Mouse (Mus musculus) stomach, embryonic 15.5 days (tissue): ENCODE results near the gene Sub1. TPM values are rescaled to one million over a fixed set of nuclear protein-coding genes. Genes with fewer than 3 reads are reported as not detected.

Experiments used
- ATAC-seq: fragments of 200-750 bp; cut with Nextera tagmentation; 2 replicates; pipeline ENCODE4 v1.8.0; 2017; ENCODE audit warnings: low read depth, moderate number of reproducible peaks, moderate TSS enrichment; ENCODE audit not compliant: insufficient read depth, low FRiP score
- H3K27ac ChIP-seq: fragments of 300-500 bp; sonication (generic); 2 replicates; pipeline ENCODE4 v1.5.1; 2015; ENCODE audit warnings: mild to moderate bottlenecking, inconsistent platforms
- H3K27me3 ChIP-seq: fragments of 300-500 bp; sonication (generic); replicated peaks from 2 replicates; pipeline ENCODE4 v1.6.1; 2015; ENCODE audit warnings: inconsistent platforms
- H3K36me3 ChIP-seq: fragments of 300-500 bp; sonication (generic); 2 replicates; pipeline ENCODE4 v1.6.1; 2015; ENCODE audit warnings: inconsistent platforms
- H3K4me1 ChIP-seq: fragments of 300-500 bp; sonication (generic); 2 replicates; pipeline ENCODE4 v1.6.1; 2015; ENCODE audit warnings: inconsistent platforms
- H3K4me2 ChIP-seq: fragments of 300-500 bp; sonication (generic); 2 replicates; pipeline ENCODE4 v1.6.1; 2015; ENCODE audit warnings: mild to moderate bottlenecking, inconsistent platforms
- H3K4me3 ChIP-seq: fragments of 300-500 bp; sonication (generic); replicated peaks from 2 replicates; pipeline ENCODE4 v1.5.1; 2015; ENCODE audit warnings: inconsistent platforms
- H3K9ac ChIP-seq: fragments of 300-500 bp; sonication (generic); 2 replicates; pipeline ENCODE4 v1.6.1; 2015; ENCODE audit warnings: inconsistent platforms
- H3K9me3 ChIP-seq: fragments of 300-500 bp; sonication (generic); 2 replicates; pipeline ENCODE4 v1.6.1; 2016; ENCODE audit warnings: inconsistent platforms
- WGBS: fragments of 180-500 bp; shearing (Covaris S2); methylation state at CpG from one replicate; pipeline ENCODE4 v1.1.7; 2015; 5-methylcytosine and 5-hydroxymethylcytosine counted together
- polyA plus RNA-seq: library from polyadenylated mRNA; unstranded; fragments of >200 nt; fragmentation: Nextera tagmentation; extraction: Ambion mirVana; gene quantifications from 2 replicates; pipeline ENCODE4 v1.2.1, GENCODE M21; 2015

The Sub1 gene
- polyA plus RNA-seq, 1 experiment from 2014 or later = 645 TPM

DNA sequence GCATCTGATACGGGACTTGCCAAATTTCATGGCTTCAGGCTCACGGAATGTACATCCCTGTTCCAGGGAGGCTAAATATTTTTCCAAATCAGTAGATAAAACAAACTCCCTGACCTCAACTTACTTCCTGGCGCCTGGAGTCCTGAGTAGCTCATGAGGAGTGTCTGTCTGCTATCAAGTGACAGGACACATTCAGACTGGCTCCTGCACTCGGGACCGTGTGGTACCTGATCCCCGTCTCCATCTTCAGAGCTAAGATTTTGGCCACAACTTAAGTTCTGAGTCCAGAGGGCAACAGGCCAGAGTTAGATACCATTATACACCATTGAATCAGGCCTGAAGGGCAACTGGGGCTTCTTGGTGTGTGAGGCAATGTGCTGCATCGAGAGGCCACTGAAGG lies 40.7 kb downstream of the Sub1 start:
- Histone ChIP-seq H3K27me3 (no peaks in the 10 kb centered on the region), H3K4me1 (no peaks in the 10 kb centered on the region), H3K4me2 (no peak overlapping the region), H3K9me3 (no peaks in the 10 kb centered on the region), H3K36me3 (no peaks in the 10 kb centered on the region), H3K9ac (no peak overlapping the region), H3K27ac (no peak overlapping the region), H3K4me3 (no peak overlapping the region)
- no peak for ATAC-seq
- WGBS = 80% methylated on average over 7 of the region's 7 CpGs

DNA sequence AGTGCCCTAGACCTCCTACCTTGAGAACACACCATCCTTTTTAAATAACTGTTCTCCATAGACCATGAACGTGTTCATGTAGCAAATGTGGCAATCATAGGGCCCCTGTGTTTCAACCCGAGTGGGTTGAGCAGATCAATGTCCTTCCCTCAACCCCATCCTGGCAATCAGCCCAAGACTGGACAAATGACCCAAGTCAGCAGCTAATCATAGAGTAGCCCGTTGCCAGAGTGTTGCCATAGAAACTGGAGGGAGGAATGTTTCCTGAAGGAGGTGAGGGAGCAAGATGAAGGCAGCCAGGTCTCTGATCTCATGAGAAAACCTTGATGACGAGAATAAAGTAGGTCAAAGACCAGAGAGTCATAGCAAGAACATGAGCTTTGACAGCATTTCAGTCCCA lies 42.6 kb downstream of the Sub1 start:
- Histone ChIP-seq H3K27me3 (no peaks in the 10 kb centered on the region), H3K4me2 (no peak overlapping the region), H3K9ac (no peak overlapping the region), H3K27ac (no peak overlapping the region), H3K9me3 (no peaks in the 10 kb centered on the region), H3K36me3 (no peaks in the 10 kb centered on the region), H3K4me1 (no peaks in the 10 kb centered on the region), H3K4me3 (no peak overlapping the region)
- no peak for ATAC-seq
- WGBS = 52% methylated on average over 4 of the region's 4 CpGs

DNA sequence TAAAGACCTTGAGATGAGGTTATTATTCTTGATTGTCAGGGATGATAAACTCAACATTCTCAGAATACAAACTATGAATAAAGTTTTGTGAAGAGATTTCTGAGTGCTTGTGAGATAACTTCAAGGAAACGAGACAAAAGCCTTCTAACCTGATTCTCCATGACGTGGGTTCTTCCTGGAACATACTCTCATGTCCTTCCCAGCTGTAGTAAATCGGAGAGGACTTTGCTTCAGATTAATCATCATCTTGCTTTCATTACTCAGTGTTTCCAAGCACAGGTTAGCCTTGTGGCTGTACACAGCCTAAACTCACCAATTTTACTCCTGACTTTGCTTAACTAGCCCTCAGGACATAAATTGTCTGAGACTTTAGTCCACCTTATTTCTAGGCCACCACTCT lies 44.6 kb downstream of the Sub1 start:
- Histone ChIP-seq H3K9ac (no peak overlapping the region), H3K27me3 (no peaks in the 10 kb centered on the region), H3K4me2 (no peak overlapping the region), H3K36me3 (no peaks in the 10 kb centered on the region), H3K27ac (no peak overlapping the region), H3K4me3 (no peak overlapping the region), H3K9me3 (no peaks in the 10 kb centered on the region), H3K4me1 (no peaks in the 10 kb centered on the region)
- ATAC-seq = no peak
- WGBS = 72% methylated on average over 3 of the region's 3 CpGs

DNA sequence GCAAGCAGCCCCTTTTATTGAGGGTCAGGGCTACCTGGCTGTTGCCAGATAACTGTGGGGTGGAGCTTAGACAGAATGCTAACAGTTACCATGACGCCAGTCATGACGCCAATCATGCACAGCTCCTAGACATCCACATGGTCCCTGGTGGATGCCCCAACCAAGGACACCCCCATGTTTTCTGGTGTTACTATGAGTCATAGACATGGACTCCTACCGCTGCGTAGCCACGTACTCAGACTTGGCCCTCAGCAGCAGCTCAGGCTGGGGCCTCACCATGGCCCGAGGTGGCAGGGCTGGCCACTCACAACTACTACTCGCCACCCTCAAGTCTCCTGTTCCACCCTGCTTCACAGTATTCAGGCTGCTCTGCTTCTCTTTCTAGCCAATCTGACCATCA lies 45.6 kb downstream of the Sub1 start:
- no peaks in the 10 kb centered on the region for H3K4me1 ChIP-seq
- H3K9ac ChIP-seq = no peak overlapping the region
- no peak overlapping the region for H3K4me3 ChIP-seq
- no peak overlapping the region for H3K27ac ChIP-seq
- H3K4me2 ChIP-seq = no peak overlapping the region
- H3K9me3 ChIP-seq = no peaks in the 10 kb centered on the region
- H3K27me3 ChIP-seq = no peaks in the 10 kb centered on the region
- no peak for ATAC-seq
- WGBS = 87% methylated on average over 7 of the region's 7 CpGs
- H3K36me3 ChIP-seq = no peaks in the 10 kb centered on the region

DNA sequence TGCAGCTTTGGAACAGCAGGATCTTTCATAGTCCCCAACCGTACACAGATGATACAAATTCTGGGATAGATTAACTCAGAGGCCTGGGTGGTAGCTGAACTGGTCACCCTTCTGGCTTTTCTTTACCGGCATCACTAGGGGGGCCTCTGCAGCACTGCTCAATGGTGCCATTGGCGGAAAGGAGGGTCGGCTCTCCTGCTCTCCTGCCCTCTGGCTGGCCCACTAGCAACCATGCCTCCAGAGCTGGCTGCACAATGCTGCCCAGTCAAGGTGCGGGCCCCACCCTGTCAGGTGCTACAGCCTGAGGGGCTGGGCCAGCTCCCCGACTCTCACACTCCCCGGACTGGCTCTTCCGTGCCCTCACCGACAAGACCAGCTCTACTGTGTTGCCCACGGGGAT lies 46.6 kb downstream of the Sub1 start:
- Histone ChIP-seq H3K4me3 (no peak overlapping the region), H3K4me1 (no peaks in the 10 kb centered on the region), H3K9ac (no peak overlapping the region), H3K27me3 (no peaks in the 10 kb centered on the region), H3K4me2 (no peak overlapping the region), H3K9me3 (no peaks in the 10 kb centered on the region), H3K27ac (no peak overlapping the region), H3K36me3 (no peaks in the 10 kb centered on the region)
- no peak for ATAC-seq
- 87% methylated on average over 10 of the region's 10 CpGs for WGBS

DNA sequence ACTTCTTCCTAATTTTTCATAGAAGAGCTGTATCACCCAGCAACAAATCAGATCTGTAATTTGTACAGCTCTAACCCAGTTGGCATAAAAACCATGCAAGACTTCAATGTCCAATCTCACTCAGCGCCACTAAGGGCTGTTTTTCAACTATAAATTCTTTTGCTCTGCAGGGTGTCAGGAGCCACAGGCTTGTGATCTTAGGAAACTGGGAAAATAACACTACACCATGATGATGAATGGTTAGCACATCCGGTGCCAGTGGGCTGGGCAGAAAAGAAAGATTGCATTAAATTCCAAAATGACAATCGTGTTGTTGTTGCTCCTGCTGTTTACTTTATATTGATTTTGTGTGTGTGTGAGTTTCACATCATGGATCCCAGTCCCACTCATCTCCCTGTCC lies 47.3 kb downstream of the Sub1 start:
- Histone ChIP-seq H3K36me3 (no peaks in the 10 kb centered on the region), H3K9me3 (no peaks in the 10 kb centered on the region), H3K4me2 (no peak overlapping the region), H3K27ac (no peak overlapping the region), H3K4me1 (no peaks in the 10 kb centered on the region), H3K4me3 (no peak overlapping the region), H3K27me3 (no peaks in the 10 kb centered on the region), H3K9ac (no peak overlapping the region)
- WGBS = 71% methylated on average over 3 of the region's 3 CpGs
- no peak for ATAC-seq

DNA sequence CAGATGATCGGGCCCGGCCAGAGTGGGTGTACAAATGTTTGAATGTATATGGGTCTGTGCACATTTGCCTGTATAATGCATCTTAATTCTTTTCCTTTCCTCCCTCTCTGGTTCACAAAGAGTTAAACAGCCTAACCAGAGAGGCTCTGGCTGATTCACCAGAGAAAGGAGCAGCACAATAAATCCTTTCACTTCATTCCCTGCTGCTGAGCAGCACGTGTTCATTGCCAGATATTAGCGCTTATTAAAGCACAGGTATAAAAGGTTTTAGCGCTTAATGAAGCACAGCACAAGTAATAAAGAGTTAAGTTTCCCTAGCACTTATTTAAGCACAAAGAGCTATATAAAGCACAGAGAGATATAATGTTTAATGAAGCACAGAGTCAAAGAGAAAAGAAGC lies 55.9 kb downstream of the Sub1 start:
- 60% methylated on average over 5 of the region's 5 CpGs for WGBS
- no peaks in the 10 kb centered on the region for H3K9me3 ChIP-seq

More for the DNA sequence above, 55.9 kb downstream of the Sub1 start:
- no peaks in the 10 kb centered on the region for H3K4me1 ChIP-seq
- no peaks in the 10 kb centered on the region for H3K36me3 ChIP-seq
- H3K27ac ChIP-seq = no peak overlapping the region
- H3K27me3 ChIP-seq = no peaks in the 10 kb centered on the region
- H3K4me3 ChIP-seq = no peak overlapping the region
- no peak for ATAC-seq
- H3K9ac ChIP-seq = no peak overlapping the region
- no peak overlapping the region for H3K4me2 ChIP-seq

Other genes with a start within 250 kb of the Sub1 start
- gene Npr3, start 89.7 kb downstream of the Sub1 start, polyA plus RNA-seq = 4.7 and 5.0 TPM in 2 replicates
- 101 and 105 TPM in 2 replicates for gene Zfr, start 120.8 kb upstream of the Sub1 start, polyA plus RNA-seq
- 14.9 and 18.8 TPM in 2 replicates for gene Mtmr12, start 208.0 kb upstream of the Sub1 start, polyA plus RNA-seq